Mouse (Mus musculus) forebrain, embryonic 12.5 days (tissue): Measurements from ENCODE around the gene Usp8. TPM values are rescaled to one million over a fixed set of nuclear protein-coding genes. Genes with fewer than 3 reads are reported as not detected.

Experiments used
- ATAC-seq: fragments of 200-750 bp; cut with Nextera tagmentation; 2 replicates; pipeline ENCODE4 v1.8.0; 2017; ENCODE audit warnings: moderate TSS enrichment; ENCODE audit not compliant: low FRiP score
- H3K27ac ChIP-seq: fragments of 300-500 bp; sonication (generic); 2 replicates; pipeline ENCODE4 v1.5.1; 2016; ENCODE audit warnings: mild to moderate bottlenecking
- H3K27me3 ChIP-seq: fragments of 300-500 bp; sonication (generic); 2 replicates; pipeline ENCODE4 v1.6.1; 2016; ENCODE audit warnings: mild to moderate bottlenecking
- H3K36me3 ChIP-seq: fragments of 300-500 bp; sonication (generic); replicated peaks from 2 replicates; pipeline ENCODE4 v1.6.1; 2016; ENCODE audit warnings: mild to moderate bottlenecking
- H3K4me1 ChIP-seq: fragments of 300-500 bp; sonication (generic); 2 replicates; pipeline ENCODE4 v1.6.1; 2016
- H3K4me2 ChIP-seq: fragments of 300-500 bp; sonication (generic); 2 replicates; pipeline ENCODE4 v1.6.1; 2016; ENCODE audit warnings: mild to moderate bottlenecking, moderate library complexity
- H3K4me3 ChIP-seq: fragments of 300-500 bp; sonication (generic); replicated peaks from 2 replicates; pipeline ENCODE4 v1.5.1; 2016; ENCODE audit warnings: mild to moderate bottlenecking
- H3K9ac ChIP-seq: fragments of 300-500 bp; sonication (generic); 2 replicates; pipeline ENCODE4 v1.6.1; 2016; ENCODE audit warnings: mild to moderate bottlenecking
- H3K9me3 ChIP-seq: fragments of 300-500 bp; sonication (generic); 2 replicates; pipeline ENCODE4 v1.6.1; 2016
- WGBS: fragments of 180-500 bp; shearing (Covaris S2); methylation state at CpG from one replicate; pipeline ENCODE4 v1.1.7; 2016; 5-methylcytosine and 5-hydroxymethylcytosine counted together
- polyA plus RNA-seq: library from polyadenylated mRNA; unstranded; fragments of >200 nt; fragmentation: Nextera tagmentation; extraction: Ambion mirVana; gene quantifications from 2 replicates; pipeline ENCODE4 v1.2.1, GENCODE M21; 2016

Usp8 gene
- polyA plus RNA-seq, 1 experiment from 2014 or later, result 39.7 TPM

DNA sequence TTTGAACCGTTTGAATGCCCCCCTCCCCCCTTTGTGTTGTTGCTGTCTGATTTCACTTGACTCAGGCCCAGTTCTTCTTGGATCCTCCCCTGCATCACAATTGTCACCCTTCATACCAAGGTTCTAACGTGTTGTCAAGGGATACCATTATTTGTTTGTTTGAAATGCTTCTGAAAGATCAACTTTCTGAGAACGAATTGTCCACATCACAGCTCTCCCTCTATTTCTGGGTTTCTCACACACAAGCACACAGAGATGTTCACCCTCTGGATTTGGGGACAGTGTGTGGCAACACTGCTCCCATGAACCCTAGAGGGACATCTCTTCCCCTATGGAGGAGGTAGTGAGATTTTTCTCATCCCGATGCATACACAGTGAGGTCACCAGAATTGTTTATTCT, 76.2 kb downstream of the Usp8 start, which contains the start of gene Usp50:
TSS of gene Usp50 (minus strand) at position 101 of the 400 bp plus-strand sequence.
- no peak for ATAC-seq
- no peak within 1 kb of the TSS for H3K27ac ChIP-seq
- no peaks in the 10 kb centered on the region for H3K9me3 ChIP-seq
- H3K4me1 ChIP-seq, result no peaks in the 10 kb centered on the region
- no peak within 1 kb of the TSS for H3K4me2 ChIP-seq
- H3K4me3 ChIP-seq, result no peak within 1 kb of the TSS
- H3K27me3 ChIP-seq, result no peaks in the 10 kb centered on the region
- H3K9ac ChIP-seq, result no peak within 1 kb of the TSS
- 67% methylated on average over 4 of the region's 4 CpGs for WGBS
- no peaks in the 10 kb centered on the region for H3K36me3 ChIP-seq

DNA sequence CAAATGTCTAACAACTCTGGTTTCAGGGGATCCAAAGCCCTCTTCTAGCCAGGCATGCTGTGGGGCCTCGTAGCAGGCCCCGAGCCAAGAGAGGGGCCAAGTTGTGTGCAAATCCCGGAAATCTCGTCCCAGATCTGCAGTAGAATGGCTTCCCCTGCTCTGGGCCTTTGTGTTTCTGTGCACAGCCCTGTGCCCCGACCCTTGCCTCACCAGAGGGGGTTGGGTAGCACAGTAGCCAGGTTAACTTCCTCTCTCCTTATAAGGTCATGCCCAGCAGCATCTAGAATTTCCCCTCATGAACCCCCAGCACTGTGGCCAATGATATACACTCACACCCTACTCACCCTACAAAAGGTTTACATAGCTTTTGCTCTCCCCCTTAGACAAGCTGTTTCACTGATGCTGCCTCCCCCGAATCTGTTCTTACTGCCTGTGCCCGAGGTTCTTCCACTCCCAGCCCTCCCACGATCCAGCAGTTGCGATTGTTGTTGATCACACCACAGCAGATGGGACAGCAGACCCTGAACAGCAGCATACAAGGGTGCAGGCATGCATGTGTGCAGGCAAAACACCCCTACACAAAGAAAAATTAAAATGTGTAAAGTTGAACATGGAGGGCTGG, 80.7 kb downstream of the Usp8 start:
- H3K9me3 ChIP-seq, result no peaks in the 10 kb centered on the region
- H3K27me3 ChIP-seq, result no peaks in the 10 kb centered on the region
- H3K36me3 ChIP-seq, result peaks cover 24% of the 10 kb centered on the region
- H3K27ac ChIP-seq, result no peak overlapping the region
- ATAC-seq, result no peak
- 58% methylated on average over 9 of the region's 9 CpGs for WGBS
- H3K4me1 ChIP-seq, result no peaks in the 10 kb centered on the region
- no peak overlapping the region for H3K9ac ChIP-seq
- H3K4me2 ChIP-seq, result no peak overlapping the region
- no peak overlapping the region for H3K4me3 ChIP-seq

DNA sequence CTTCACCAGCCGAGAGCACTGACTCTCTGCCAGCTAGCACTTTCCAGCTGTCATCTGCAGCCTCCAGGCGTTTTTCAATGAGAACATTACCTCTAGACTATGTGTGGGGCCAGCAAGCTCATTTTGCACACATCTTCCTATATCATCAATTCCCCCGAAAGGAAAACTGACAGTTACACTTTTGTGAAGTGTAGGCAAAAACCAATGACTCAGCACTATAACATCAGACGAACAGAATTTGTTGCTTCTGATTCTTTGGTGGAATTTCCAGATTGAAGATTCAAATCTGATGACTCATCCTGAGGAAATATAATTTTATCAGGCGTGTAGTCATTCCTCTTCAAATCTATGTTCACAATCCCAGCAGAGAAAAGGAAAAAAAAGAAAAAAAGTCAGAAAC, 85.5 kb downstream of the Usp8 start:
- no peak overlapping the region for H3K4me2 ChIP-seq
- 83% methylated on average over 5 of the region's 5 CpGs for WGBS
- ATAC-seq, result no peak
- H3K36me3 ChIP-seq, result peaks cover 62% of the 10 kb centered on the region
- H3K27ac ChIP-seq, result no peak overlapping the region
- H3K9me3 ChIP-seq, result no peaks in the 10 kb centered on the region
- no peaks in the 10 kb centered on the region for H3K4me1 ChIP-seq
- H3K27me3 ChIP-seq, result no peaks in the 10 kb centered on the region
- no peak overlapping the region for H3K4me3 ChIP-seq
- no peak overlapping the region for H3K9ac ChIP-seq

DNA sequence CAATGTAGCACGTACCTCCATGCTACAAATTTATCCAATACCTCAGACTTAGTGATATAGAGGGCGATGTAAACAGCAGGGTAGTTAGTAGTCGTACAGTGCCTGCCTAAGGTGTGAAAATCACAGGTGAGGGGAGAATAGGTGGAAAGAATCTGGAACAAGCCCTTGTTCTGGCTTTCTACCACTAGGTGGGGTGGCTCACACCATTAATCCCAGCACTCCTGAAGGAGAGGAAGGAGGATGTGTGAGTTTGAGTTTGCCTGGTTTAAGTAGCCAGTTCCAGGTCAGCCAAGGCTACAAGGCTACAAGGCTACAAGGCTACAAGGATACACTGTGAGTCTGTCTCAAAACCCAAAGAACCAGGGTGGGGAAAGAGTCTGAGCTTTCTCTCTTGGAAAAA, 88.6 kb downstream of the Usp8 start:
- Histone ChIP-seq H3K9me3 (no peaks in the 10 kb centered on the region), H3K4me3 (no peak overlapping the region), H3K27me3 (no peaks in the 10 kb centered on the region), H3K4me1 (no peaks in the 10 kb centered on the region), H3K4me2 (no peak overlapping the region), H3K27ac (no peak overlapping the region), H3K9ac (no peak overlapping the region), H3K36me3 (peaks cover 72% of the 10 kb centered on the region)
- no peak for ATAC-seq
- 88% methylated on average over 3 of the region's 3 CpGs for WGBS

DNA sequence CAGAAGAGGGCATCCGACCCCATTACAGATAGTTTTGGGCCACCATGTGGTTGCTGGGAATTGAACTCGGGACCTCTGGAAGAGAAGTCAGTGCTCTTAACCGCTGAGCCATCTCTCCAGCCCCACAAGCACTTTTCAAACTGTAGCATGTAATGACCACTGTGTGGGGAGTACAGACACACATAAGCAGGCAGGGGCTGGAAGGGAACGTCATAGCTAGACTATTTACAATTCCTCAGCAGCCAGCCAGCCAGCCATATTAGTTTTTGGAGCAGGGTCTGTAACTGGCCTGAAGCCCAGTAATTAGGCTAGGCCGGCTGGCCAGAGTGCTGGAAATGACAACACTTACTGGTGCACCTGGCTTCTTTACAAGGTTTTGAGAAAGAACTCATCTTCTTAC, 91.3 kb downstream of the Usp8 start:
- H3K27ac ChIP-seq, result no peak overlapping the region
- no peaks in the 10 kb centered on the region for H3K4me1 ChIP-seq
- H3K27me3 ChIP-seq, result no peaks in the 10 kb centered on the region
- no peak overlapping the region for H3K4me3 ChIP-seq
- no peak overlapping the region for H3K4me2 ChIP-seq
- H3K36me3 ChIP-seq, result peaks cover 65% of the 10 kb centered on the region
- H3K9ac ChIP-seq, result no peak overlapping the region
- 92% methylated on average over 5 of the region's 5 CpGs for WGBS
- H3K9me3 ChIP-seq, result no peaks in the 10 kb centered on the region
- ATAC-seq, result no peak

DNA sequence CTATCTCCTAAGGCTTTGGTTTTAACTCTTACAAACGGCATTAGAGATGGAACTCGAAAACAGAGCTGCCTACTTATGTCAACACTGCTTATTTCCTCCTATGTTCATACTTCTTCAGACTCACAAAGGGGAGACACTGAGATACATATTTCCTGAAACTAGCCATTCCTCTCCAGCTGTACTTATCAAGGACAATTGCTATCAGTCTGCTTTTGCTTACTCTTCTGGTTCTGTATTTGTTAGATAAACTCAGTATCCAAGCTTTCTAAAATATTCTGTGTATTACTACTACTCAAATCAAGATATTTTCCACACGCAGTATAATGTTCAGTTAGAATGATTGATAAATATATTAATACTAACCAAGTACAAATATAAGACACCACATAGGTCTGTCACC, 94.9 kb downstream of the Usp8 start:
- WGBS, result 91% methylated on average over 3 of the region's 3 CpGs
- Histone ChIP-seq H3K27ac (no peak overlapping the region), H3K9me3 (no peaks in the 10 kb centered on the region), H3K4me1 (no peaks in the 10 kb centered on the region), H3K36me3 (peaks cover 60% of the 10 kb centered on the region), H3K4me3 (no peak overlapping the region), H3K27me3 (no peaks in the 10 kb centered on the region), H3K4me2 (no peak overlapping the region), H3K9ac (no peak overlapping the region)
- no peak for ATAC-seq

Other genes with a start within 250 kb of the Usp8 start
- gene Atp8b4, start 206.7 kb upstream of the Usp8 start, polyA plus RNA-seq, result 0.93 and 2.5 TPM in 2 replicates
- gene Slc27a2, start 154.9 kb upstream of the Usp8 start, polyA plus RNA-seq, result 5.2 and 8.8 TPM in 2 replicates
- gene Hdc, start 88.0 kb upstream of the Usp8 start, polyA plus RNA-seq, result 0.90 and 0.91 TPM in 2 replicates
- gene Gabpb1, start 31.0 kb upstream of the Usp8 start, polyA plus RNA-seq, result 75.5 and 85.3 TPM in 2 replicates
- gene Usp50, start 76.1 kb downstream of the Usp8 start, polyA plus RNA-seq, result 3.2 and 3.6 TPM in 2 replicates
- gene Trpm7, start 168.9 kb downstream of the Usp8 start, polyA plus RNA-seq, result 40.2 and 43.5 TPM in 2 replicates
- gene Sppl2a, start 225.9 kb downstream of the Usp8 start, polyA plus RNA-seq, result 36.9 and 37.2 TPM in 2 replicates